Mouse (Mus musculus): ENCODE results near the gene Clba1.

GRCm38 (mm10) chr12:112814682-112815470 lies 6.1 kb downstream of the Clba1 start:
- no peak for TF ChIP-seq CTCF (IDR thresholded peaks at IDR 0.05; ENCODE audit: insufficient read depth, low read length)
- no peak for TF ChIP-seq POLR2A (IDR thresholded peaks at IDR 0.05; ENCODE audit: borderline replicate concordance, extremely low read depth, low read depth, low read length)

Measured in lung, adult 2 months (tissue).